Mouse (Mus musculus) intestine, embryonic 16.5 days (tissue): ENCODE results near the gene Casp9. TPM values are rescaled to one million over a fixed set of nuclear protein-coding genes. Genes with fewer than 3 reads are reported as not detected.

Experiments
- ATAC-seq: fragments of 200-750 bp; cut with Nextera tagmentation; 2 replicates; pipeline ENCODE4 v1.8.0; 2017; ENCODE audit warnings: moderate TSS enrichment, moderate library complexity
- H3K27ac ChIP-seq: fragments of 300-500 bp; sonication (generic); 2 replicates; pipeline ENCODE4 v1.5.1; 2014; ENCODE audit warnings: mild to moderate bottlenecking, low read length
- H3K27me3 ChIP-seq: fragments of 300-500 bp; sonication (generic); replicated peaks from 2 replicates; pipeline ENCODE4 v1.6.1; 2014; ENCODE audit warnings: low read length, control low read depth, mixed read lengths; ENCODE audit not compliant: control insufficient read depth, insufficient read depth
- H3K36me3 ChIP-seq: fragments of 300-500 bp; sonication (generic); 2 replicates; pipeline ENCODE4 v1.6.1; 2014; ENCODE audit warnings: low read length, control low read depth; ENCODE audit not compliant: control insufficient read depth, insufficient read depth
- H3K4me1 ChIP-seq: fragments of 300-500 bp; sonication (generic); 2 replicates; pipeline ENCODE4 v1.6.1; 2014; ENCODE audit warnings: low read length, control low read depth, mixed read lengths; ENCODE audit not compliant: control insufficient read depth, insufficient read depth
- H3K4me2 ChIP-seq: fragments of 300-500 bp; sonication (generic); 2 replicates; pipeline ENCODE4 v1.6.1; 2014; ENCODE audit warnings: low read depth, low read length, control low read depth
- H3K4me3 ChIP-seq: fragments of 300-500 bp; sonication (generic); 2 replicates; pipeline ENCODE4 v1.5.1; 2014; ENCODE audit warnings: mild to moderate bottlenecking, low read length
- H3K9ac ChIP-seq: fragments of 300-500 bp; sonication (generic); 2 replicates; pipeline ENCODE4 v1.6.1; 2014; ENCODE audit warnings: low read depth, low read length
- H3K9me3 ChIP-seq: fragments of 300-500 bp; sonication (generic); 2 replicates; pipeline ENCODE4 v1.6.1; 2016; ENCODE audit warnings: low read length, control low read depth; ENCODE audit not compliant: control insufficient read depth
- WGBS: fragments of 180-500 bp; shearing (Covaris S2); extraction: QIAGEN DNeasy Blood & Tissue Kit; methylation state at CpG from one replicate; pipeline ENCODE4 v1.1.7; 2014; 5-methylcytosine and 5-hydroxymethylcytosine counted together
- polyA plus RNA-seq: library from polyadenylated mRNA; unstranded; fragments of >200 nt; fragmentation: Nextera tagmentation; extraction: Ambion mirVana; gene quantifications from 2 replicates; pipeline ENCODE4 v1.2.1, GENCODE M21; 2015

The Casp9 gene
- 21.3 and 24.1 TPM in 2 replicates for polyA plus RNA-seq

DNA sequence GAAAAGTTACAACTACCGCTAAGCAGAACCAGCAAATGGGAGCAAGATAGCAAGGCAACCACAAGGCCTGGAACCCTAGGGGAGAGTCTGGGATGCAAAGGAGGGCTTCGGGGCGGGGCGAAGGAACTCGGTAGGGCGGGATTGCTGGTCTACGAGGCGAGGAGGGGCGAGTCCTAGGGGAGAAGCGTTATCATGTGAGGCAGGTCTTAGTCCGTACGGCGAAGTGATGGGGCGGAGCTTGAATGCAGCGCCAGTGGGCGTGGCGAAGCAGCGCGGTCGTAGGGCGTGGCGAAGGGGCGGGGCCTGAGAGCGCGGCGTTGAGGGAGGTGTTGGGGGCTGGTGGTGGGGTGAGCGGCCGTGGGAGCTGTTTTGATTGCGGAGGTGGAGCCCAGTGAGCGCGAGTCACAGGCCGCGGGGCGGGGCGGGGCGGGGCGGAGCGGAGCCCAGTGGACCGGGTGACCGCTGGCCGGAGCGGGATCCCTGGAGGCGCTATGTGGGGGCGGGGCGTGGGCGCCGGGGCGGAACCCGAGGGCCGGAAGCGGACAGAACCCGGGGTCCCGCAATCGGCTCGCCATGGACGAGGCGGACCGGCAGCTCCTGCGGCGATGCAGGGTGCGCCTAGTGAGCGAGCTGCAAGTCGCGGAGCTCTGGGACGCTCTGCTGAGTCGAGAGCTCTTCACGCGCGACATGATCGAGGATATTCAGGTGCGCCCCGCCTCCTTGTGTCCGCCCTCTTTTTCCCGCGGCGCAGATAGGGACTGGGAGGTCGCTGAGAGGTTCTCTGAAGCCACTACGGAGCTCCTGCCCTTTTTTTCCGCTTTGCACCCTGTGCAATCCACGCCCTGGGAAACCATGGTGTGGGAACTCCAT, at the start of gene Casp9:
Gene Casp9, plus strand, starts transcription at position 331 of the 870 bp plus-strand sequence.
- H3K4me3 ChIP-seq = peak within 1 kb of the TSS; percentile 74
- H3K9me3 ChIP-seq = no peaks in the 10 kb centered on the region
- H3K4me1 ChIP-seq = peaks cover 32% of the 10 kb centered on the region
- H3K4me2 ChIP-seq = peak within 1 kb of the TSS; percentile 67
- peak; percentile 82 for ATAC-seq
- H3K27ac ChIP-seq = peak within 1 kb of the TSS; percentile 97
- peak within 1 kb of the TSS; percentile 80 for H3K9ac ChIP-seq
- under 1% methylated on average over 68 of the region's 80 CpGs for WGBS
- no peaks in the 10 kb centered on the region for H3K27me3 ChIP-seq
- peaks cover 10% of the 10 kb centered on the region; the same call in 1 of the 2 replicates for H3K36me3 ChIP-seq

DNA sequence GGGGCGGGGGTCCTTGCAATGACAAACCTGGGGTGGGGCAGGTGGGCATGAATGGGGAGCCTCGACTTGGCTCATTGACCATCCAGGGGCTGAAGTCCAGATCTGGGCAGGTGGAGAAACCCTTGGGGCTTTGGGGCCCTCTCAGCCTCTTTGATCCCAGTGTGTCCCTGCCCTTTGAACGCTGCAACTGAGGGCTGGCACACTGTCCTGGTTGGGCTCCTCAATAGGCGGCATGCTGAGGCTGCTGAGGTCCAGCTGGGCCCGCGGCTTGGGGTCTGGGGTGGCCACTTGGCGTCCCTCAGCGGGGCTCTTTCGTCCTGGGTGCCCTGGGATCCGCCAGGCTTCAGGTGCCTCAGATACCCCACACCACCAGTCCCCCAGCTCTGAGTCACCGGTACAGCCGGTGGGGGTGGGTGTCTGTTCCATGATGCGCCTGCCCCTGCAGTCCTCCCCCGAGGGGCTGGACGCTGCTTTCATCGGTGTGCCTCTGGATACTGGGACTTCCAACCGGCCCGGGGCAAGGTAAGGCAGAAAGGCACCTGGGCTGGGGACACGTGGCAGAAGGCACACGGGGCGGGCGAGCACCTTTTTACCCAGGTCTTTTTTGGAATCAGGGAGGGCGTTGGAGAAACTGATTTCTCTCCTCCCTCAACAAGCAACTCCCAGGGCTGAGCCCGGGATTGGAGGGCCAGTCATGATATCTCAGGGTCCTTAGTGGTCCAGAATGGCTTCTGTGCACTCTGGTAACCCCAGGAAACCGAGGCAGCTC, 46.6 kb upstream of the Casp9 start, which contains the start of gene Agmat:
Gene Agmat, plus strand, starts transcription at position 95 of the 769 bp plus-strand sequence.
- 20% methylated on average over 25 of the region's 25 CpGs for WGBS
- Histone ChIP-seq H3K4me2 (peak within 1 kb of the TSS; percentile 44), H3K4me3 (peak within 1 kb of the TSS; percentile 51), H3K36me3 (no peaks in the 10 kb centered on the region), H3K9me3 (no peaks in the 10 kb centered on the region), H3K9ac (peak within 1 kb of the TSS; percentile 72), H3K27ac (peak within 1 kb of the TSS; percentile 57), H3K27me3 (no peaks in the 10 kb centered on the region), H3K4me1 (peaks cover 5% of the 10 kb centered on the region; the same call in 1 of the 2 replicates)
- ATAC-seq = peak; percentile 79

DNA sequence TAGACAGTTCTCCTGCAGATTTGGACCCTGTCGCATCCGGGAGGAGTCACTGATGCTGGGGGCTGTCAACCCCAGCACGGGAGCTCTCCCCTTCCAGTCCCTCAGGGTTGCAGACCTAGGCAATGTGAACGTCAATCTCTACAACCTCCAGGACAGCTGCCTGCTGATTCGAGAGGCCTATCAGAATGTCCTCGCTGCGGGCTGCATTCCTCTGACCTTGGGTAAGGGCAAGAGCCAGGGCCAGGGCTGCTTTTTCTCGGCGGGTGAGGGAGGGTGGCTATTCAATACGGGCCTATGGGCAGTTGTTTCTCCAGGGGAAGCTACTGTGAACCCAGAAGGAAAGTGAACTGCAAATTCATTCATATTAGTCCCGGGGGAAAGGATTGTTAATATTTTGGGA, 43.9 kb upstream of the Casp9 start:
- H3K9ac ChIP-seq = no peak overlapping the region
- H3K4me2 ChIP-seq = no peak overlapping the region
- WGBS = 39% methylated on average over 11 of the region's 11 CpGs
- no peak overlapping the region for H3K27ac ChIP-seq
- ATAC-seq = no peak
- no peaks in the 10 kb centered on the region for H3K27me3 ChIP-seq
- no peak overlapping the region for H3K4me3 ChIP-seq
- H3K9me3 ChIP-seq = no peaks in the 10 kb centered on the region
- peaks cover 5% of the 10 kb centered on the region; the same call in 1 of the 2 replicates for H3K4me1 ChIP-seq
- H3K36me3 ChIP-seq = peaks cover 1% of the 10 kb centered on the region; the same call in 1 of the 2 replicates

DNA sequence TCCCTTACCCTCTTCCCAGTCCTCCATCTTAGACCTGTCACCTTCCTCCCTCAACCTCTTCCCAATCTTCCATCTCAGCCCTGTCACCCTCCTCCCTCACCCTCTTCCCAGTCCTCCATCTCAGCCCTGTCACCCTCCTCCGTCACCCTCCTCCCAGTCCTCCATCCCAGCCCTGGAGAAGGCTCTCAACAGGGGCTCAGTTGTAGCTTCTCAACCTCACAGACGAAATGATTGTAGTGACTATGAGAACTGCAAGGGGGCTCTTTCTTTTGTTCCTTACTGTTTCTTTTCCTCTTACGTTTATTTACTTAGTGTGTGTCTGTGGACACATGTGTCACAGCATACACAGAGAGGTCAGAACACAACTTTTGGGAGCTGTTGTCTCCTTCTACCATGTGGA, 42.6 kb upstream of the Casp9 start:
- Histone ChIP-seq H3K4me1 (peaks cover 5% of the 10 kb centered on the region; the same call in 1 of the 2 replicates), H3K9ac (no peak overlapping the region), H3K4me2 (no peak overlapping the region), H3K27me3 (no peaks in the 10 kb centered on the region), H3K27ac (no peak overlapping the region), H3K9me3 (no peaks in the 10 kb centered on the region), H3K4me3 (no peak overlapping the region), H3K36me3 (peaks cover 3% of the 10 kb centered on the region; the same call in 1 of the 2 replicates)
- no peak for ATAC-seq
- 70% methylated on average over 3 of the region's 3 CpGs for WGBS

DNA sequence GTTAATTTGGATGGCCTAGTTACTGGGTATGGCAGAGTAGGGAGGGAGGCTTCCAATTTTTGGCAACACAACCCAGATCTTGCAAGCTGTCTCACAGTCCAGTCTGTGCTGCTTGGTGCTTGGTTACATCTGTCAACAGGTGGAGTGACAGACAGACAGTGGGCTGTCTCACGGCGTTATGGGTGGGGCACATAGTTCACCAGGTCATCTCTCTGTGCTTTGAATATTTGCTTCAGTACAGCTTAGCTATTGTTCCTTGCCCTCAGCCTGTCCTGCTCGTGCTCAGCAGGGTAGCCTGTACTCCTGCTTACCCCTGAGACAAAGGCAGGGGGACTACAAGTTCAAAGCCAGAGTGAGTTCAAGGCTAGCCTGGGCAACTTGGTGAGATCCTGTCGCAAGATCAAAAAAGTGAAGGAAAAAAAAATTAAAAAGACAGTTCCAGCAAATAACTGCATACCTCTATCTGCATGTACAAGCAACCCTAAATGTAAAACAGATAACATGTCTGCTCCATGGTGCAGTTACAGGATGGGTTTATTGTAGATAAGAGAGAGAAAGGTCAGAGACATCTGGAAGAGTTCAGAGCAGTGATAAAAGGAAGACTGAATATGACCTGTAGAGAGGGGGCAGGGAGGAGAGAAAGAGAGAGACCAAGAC, 41.9 kb upstream of the Casp9 start:
- ATAC-seq = peak; percentile 69
- Histone ChIP-seq H3K27ac (no peak overlapping the region; the same call in 1 of the 2 replicates), H3K9me3 (no peaks in the 10 kb centered on the region), H3K36me3 (peaks cover 3% of the 10 kb centered on the region; the same call in 1 of the 2 replicates), H3K4me1 (peaks cover 5% of the 10 kb centered on the region; the same call in 1 of the 2 replicates), H3K4me2 (no peak overlapping the region), H3K27me3 (no peaks in the 10 kb centered on the region), H3K4me3 (no peak overlapping the region), H3K9ac (no peak overlapping the region)
- WGBS = 36% methylated on average over 4 of the region's 4 CpGs

DNA sequence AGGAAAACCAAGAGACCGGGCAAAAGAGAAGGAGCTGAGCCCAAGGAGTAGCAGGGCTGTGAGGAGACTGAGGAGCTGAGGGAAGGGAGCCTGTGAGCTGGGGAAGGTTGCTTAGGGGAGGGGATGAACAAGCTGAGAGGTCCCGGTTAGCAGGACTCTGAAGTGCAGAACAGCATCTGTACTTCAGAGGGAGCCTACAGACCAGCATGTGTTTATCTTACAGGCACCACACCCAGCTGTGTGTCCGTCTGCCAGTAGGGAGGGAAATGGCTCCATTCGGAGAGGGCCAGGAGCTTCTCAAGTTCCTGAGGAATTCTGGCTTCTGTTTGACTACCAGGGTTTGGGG, 41.4 kb upstream of the Casp9 start:
- Histone ChIP-seq H3K9ac (no peak overlapping the region), H3K27me3 (no peaks in the 10 kb centered on the region), H3K27ac (no peak overlapping the region), H3K9me3 (no peaks in the 10 kb centered on the region), H3K4me3 (no peak overlapping the region), H3K4me1 (peaks cover 5% of the 10 kb centered on the region; the same call in 1 of the 2 replicates), H3K36me3 (peaks cover 3% of the 10 kb centered on the region; the same call in 1 of the 2 replicates), H3K4me2 (no peak overlapping the region)
- 0% methylated on average over 4 of the region's 4 CpGs for WGBS
- ATAC-seq = peak; percentile 75

DNA sequence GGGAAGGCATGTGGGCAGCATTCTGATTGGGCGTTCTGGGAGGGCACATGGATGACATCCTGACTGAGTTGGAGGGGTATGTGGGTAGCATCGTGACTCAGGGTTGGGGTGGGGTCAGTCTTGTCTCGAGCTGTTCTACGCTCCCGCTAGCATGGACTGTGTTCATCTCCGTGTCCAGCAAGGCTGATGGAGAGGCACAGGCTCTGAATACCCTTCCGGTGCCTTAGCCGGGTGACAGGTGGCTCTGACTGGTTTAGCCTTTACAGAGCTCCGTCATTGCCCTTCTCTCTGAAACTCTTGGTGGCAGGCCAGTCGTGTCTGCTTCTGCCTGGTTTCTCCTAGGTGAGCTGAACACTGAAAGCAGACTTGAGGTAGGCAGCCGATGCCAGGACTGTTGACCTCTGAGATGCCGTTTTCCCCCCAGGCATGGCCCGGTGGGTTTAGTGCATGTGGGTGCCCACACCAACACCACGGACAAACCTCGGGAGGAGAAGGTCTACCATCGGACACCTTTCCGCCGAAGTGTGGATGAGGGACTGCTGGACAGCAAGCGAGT, 38.0 kb upstream of the Casp9 start:
- Histone ChIP-seq H3K27ac (no peak overlapping the region), H3K9ac (no peak overlapping the region), H3K4me2 (no peak overlapping the region), H3K4me1 (peaks cover 5% of the 10 kb centered on the region; the same call in 1 of the 2 replicates), H3K4me3 (no peak overlapping the region), H3K36me3 (peaks cover 3% of the 10 kb centered on the region; the same call in 1 of the 2 replicates), H3K9me3 (no peaks in the 10 kb centered on the region), H3K27me3 (no peaks in the 10 kb centered on the region)
- 88% methylated on average over 19 of the region's 19 CpGs for WGBS
- no peak for ATAC-seq

DNA sequence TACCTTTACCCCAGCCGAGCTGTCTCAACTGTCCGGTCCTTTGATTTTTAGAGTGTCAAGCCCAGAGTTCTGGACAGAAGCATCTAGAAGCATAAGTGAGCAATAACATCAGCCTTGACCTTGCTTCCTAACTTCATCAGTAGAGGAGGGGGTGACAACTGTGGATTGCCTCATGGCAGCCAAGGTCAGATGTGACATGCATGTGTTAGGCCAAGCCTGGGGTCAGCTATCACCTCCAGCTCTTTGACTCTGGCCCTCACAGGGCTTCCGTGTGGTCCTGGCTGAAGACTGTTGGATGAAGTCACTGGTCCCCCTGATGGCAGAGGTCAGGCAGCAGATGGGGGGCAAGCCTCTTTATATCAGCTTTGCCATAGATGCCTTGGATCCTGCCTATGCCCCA, 36.3 kb upstream of the Casp9 start:
- H3K4me2 ChIP-seq = no peak overlapping the region
- H3K27ac ChIP-seq = no peak overlapping the region
- H3K4me1 ChIP-seq = 0 out of 2 replicates have a peak, but pooled peaks cover 2% of the 10 kb centered on the region
- H3K9ac ChIP-seq = no peak overlapping the region
- H3K9me3 ChIP-seq = no peaks in the 10 kb centered on the region
- no peak overlapping the region for H3K4me3 ChIP-seq
- no peaks in the 10 kb centered on the region for H3K27me3 ChIP-seq
- peaks cover 3% of the 10 kb centered on the region; the same call in 1 of the 2 replicates for H3K36me3 ChIP-seq
- ATAC-seq = no peak
- 94% methylated on average over 3 of the region's 3 CpGs for WGBS
